Mouse (Mus musculus): ENCODE results near the gene Gm28042.

Gm28042 gene

GRCm38 (mm10) chr2:120011462-120012200, 15.7 kb upstream of the Gm28042 start:
- DNase-seq (ENCODE audit: inconsistent ontology term) = no peak

DNA sequence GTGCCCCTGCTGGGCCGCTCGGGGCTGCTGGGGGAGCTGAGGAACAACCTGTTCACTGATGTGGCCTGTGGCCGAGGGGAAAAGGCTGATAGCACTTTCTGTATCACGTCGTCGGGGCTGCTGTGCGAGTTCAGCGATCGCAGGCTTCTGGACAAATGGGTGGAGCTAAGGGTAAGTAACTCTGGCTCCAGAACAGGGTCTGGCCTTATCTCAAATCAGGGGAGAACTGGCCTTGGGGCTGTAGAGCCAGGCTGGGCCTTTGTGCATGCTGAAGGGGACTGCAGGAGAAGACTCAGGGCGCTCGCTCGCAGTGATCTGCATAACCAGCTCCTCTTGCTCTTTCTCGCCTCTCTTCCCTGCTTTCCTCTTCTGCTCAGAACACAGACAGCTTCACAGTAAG, 14.4 kb upstream of the Gm28042 start:
- no peak for DNase-seq (ENCODE audit: inconsistent ontology term)

- DNase-seq (ENCODE audit: inconsistent ontology term) = no peak
These were observed 13.3 kb upstream of the Gm28042 start for GRCm38 (mm10) chr2:120013831-120014486.

DNA sequence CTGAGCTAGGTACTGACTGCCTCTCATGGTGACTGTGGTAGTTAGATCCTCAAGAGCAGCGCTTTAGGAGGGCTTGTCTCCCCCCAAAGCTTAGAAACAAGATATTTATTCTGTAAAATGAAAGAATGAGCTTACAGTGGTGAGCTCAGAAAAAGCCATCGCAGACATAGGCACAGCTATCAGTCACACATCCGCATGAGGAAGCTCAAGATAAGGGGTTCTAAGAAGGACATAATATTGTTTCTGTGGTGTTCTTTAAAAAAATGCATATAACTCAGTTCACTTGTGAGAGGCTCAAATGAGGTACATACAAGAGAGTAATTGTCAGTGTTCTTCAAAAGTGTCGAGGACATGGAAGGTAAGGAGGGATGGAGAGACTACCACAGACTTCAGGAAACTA, 11.4 kb upstream of the Gm28042 start:
- no peak for DNase-seq (ENCODE audit: inconsistent ontology term)

DNA sequence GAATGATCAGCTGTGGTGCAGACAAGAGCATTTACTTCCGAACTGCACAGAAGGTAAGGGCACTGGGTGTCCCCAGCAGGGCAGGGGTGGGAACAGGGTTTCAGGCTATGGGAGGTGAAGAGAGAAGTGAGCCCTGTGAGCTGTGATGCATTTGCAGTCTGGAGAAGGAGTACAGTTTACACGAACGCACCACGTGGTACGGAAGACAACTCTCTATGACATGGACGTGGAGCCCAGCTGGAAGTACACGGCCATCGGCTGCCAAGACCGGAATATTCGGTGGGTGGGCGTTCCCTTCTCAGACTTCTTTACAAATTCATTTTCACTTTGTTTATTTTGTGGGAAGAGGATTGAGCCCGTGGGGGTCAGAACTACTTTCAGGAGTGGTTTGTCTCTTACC, 9.7 kb upstream of the Gm28042 start:
- DNase-seq (ENCODE audit: inconsistent ontology term) = no peak

GRCm38 (mm10) chr2:120024337-120024736, 3.0 kb upstream of the Gm28042 start:
- DNase-seq (ENCODE audit: inconsistent ontology term) = no peak

DNA sequence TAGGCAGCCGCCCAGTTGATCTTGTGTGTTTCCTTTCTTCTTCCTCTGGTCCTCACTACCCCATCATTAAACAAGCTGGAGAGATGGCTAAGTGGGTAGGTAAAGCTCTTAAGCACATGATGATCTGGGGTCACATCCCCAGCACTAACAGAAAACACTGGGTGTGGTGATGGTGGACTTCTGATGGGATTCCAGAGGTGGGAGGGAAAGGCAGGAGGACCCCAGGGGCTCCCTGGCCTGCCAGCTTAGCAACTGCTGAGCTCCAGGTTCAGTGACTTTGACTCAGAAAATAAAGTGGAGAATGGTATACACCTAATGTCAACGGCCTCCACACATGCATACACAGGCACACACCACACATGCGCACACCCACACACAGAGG, 648 bp downstream of the Gm28042 start:
- no peak for DNase-seq (ENCODE audit: inconsistent ontology term)

DNA sequence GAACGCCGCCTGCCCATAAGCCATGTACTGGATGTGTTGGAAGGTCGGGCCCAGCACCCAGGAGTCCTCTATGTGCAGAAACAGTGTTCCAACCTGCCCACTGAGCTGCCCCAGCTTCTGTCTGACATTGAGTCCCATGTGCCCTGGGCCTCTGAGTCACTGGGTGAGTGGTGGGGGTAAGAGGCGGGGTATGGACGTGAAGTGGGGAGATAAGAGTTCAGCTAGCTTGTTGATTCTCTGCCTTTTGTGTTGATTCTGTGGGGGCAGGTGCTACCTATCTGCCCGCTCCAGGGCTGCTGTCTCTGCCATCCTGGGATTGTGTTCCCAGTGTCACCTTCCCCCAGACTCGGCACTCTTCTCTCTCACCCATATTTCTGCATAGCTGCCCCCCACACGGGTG, 3.1 kb downstream of the Gm28042 start:
- DNase-seq (ENCODE audit: inconsistent ontology term) = no peak

DNA sequence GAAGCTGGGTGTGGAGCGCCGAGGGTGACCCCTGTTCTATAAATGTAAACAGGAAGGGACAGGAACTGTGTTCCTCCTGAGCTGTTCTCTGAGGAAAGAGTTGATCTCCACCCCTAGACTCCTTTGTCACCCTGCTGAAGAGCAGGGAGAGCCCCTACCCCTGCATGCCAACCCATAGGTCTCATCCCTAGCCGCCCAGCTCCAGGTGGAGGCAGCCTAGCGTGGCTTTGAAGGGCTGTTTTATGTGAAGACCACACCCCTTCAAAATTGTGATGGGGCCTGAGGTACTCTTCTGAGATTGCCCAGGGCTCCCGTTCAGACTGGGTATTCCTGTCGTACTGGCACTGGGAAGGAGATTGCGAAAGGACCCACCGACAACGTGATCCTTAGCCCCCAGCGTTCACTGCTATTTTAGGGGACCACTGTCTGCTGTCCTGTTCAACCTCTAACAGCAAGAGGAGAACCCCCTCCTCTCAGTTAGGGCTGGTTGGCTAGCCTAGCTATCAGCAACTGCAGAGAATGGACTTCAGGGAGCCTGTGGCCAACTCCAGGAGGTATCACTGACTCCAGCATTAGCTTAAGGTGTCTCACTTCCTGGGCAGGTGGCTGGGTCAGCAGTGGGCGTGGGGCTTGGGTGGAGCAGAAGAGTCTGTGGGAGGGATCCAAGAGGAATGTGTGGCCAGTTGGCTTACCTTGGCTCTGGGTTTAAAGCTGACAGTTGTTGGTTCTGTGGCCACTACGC, 5.6 kb downstream of the Gm28042 start, which contains the start of gene Pla2g4b:
Gene Pla2g4b (plus strand): TSS at position 692 of the 742 bp plus-strand sequence.
- no peak for DNase-seq (ENCODE audit: inconsistent ontology term)

DNA sequence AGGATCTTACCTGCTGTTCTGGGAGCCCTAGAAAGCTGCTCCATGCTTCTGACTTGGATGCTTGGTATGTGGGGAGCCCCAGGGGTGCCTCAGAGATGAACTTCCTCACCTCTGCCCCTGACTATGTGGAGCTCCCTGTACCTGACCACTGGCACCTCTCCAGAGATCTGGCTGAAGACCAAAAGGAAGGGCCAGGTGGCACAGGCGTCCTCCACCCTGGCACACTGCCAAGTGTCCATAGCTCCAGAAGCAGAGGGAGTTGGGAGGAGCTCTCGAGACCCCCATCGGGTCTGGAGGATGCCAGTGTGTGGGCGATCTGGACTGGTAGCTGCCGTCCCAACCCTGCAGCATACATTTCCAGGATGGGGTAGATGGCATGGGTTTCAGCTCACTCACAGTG, 6.4 kb downstream of the Gm28042 start:
- no peak for DNase-seq (ENCODE audit: inconsistent ontology term)

DNA sequence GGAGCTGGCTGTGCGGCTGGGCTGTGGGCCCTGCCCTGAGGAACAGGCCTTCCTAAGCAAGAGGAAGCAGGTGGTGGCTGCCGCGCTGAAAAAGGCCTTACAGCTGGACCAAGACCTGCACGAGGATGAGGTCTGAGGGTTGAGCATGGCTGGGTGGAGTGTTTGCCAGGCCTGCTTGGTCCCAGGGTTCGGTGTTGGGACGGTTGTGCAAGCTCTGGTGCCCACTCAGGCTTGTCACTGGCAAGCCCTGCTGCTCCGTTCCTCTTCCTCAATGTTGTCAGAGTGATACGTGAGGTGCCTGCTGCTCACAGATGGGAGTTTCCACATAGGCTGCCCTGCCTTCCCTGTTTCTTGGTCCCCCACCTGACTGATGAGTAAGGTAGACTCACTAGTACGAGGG, 10.5 kb downstream of the Gm28042 start:
- no peak for DNase-seq (ENCODE audit: inconsistent ontology term)

- DNase-seq (ENCODE audit: inconsistent ontology term) = no peak
These were observed 13.7 kb downstream of the Gm28042 start for GRCm38 (mm10) chr2:120040991-120041390.

GRCm38 (mm10) chr2:120044101-120044603, 16.9 kb downstream of the Gm28042 start:
- peak; percentile 32 for DNase-seq (ENCODE audit: inconsistent ontology term)

GRCm38 (mm10) chr2:120044676-120045075, 17.4 kb downstream of the Gm28042 start:
- DNase-seq (ENCODE audit: inconsistent ontology term) = no peak

- DNase-seq (ENCODE audit: inconsistent ontology term) = no peak
These were observed 19.4 kb downstream of the Gm28042 start for GRCm38 (mm10) chr2:120046486-120047310.

- DNase-seq (ENCODE audit: inconsistent ontology term) = no peak
These were observed 20.9 kb downstream of the Gm28042 start for GRCm38 (mm10) chr2:120048173-120048572.

DNA sequence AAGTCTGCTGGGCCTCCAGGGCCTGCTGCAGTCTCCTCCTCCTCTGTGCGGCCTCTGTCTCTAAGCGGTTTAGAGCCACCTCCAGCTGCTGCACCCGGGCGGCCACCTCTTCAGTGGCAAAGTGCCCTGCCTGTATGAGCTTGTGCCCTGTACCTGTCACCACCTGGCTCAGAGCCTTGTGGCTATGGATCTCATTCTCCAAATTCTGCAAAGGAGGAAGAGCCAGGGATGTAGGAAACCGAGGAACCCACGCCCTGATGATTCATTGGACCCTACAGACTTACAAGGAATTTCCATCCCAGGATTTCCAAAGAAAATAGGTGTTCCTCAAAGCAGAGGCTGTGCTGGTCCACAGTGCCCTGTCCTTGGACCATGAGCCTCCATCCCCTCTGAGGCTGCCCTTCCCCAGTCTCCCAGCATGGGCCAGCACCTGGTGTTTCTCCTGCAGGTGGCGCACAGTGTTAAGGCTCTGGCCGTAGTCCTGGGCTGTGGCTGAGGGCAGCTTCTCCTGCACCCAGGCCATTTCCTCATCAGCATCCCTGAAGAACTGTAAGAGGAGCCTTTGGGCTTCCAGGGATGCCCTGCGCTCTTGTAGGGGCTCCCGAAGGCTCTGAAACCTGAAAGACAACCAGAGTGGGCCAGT, 22.5 kb downstream of the Gm28042 start:
- peak; percentile 12 for DNase-seq (ENCODE audit: inconsistent ontology term)

GRCm38 (mm10) chr2:120051405-120051804, 24.1 kb downstream of the Gm28042 start:
- DNase-seq (ENCODE audit: inconsistent ontology term) = no peak

DNA sequence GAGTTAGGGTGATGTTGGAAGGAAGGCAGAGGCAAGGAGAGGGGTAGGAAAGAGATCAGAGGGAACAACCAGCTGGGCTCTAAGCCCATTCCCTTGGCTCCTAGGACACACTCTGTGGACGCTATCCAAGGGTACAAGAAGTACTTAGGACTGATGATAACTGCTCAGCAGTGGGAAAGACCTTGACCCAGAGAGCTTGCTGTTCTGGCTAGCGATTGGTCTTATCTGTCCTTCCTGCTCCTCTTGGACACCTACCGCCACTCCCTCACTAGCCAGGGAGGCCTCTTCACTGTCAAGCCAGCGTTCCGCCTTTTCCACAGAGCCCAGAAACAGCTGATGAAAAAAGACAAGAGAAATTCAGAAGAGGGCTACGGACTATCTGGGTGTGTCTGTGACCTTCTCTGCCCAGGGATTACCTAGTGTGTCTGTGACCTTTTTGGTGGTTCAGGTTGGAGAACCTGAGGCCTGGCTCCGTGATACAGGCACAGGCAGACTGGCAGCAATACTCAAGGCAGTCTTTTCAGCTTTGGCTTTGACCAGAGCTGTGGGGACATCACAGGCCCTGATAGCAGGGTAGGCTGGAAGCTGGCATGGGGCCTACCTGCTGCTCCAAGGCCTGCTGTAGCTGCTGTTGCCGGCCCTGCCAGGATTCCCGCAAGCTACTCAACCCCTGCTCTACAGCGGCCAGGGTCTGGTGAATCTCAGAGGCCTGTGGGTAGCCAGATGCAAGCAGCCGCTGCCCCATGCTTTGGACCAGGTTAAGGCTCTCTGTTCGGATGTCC, 27.7 kb downstream of the Gm28042 start:
- DNase-seq (ENCODE audit: inconsistent ontology term) = no peak

GRCm38 (mm10) chr2:120055923-120056322, 28.6 kb downstream of the Gm28042 start:
- no peak for DNase-seq (ENCODE audit: inconsistent ontology term)
